Mouse (Mus musculus) midbrain, embryonic 14.5 days (tissue): ENCODE measurements around the gene Mboat2. TPM values are rescaled to one million over a fixed set of nuclear protein-coding genes. Genes with fewer than 3 reads are reported as not detected.

Source experiments
- ATAC-seq: fragments of 200-750 bp; cut with Nextera tagmentation; 2 replicates; pipeline ENCODE4 v1.8.0; 2017; ENCODE audit warnings: moderate number of reproducible peaks, moderate library complexity; ENCODE audit not compliant: low FRiP score, low TSS enrichment
- DNase-seq: peaks from one replicate; pipeline ENCODE4 v3.0.0-alpha.2; 2015
- H3K27ac ChIP-seq: fragments of 300-500 bp; sonication (generic); replicated peaks from 2 replicates; pipeline ENCODE4 v1.5.1; 2014; ENCODE audit warnings: mild to moderate bottlenecking, low read depth, low read length, moderate library complexity
- H3K27me3 ChIP-seq: fragments of 300-500 bp; sonication (generic); 2 replicates; pipeline ENCODE4 v1.6.1; 2014; ENCODE audit warnings: low read length, control low read depth, mixed read lengths; ENCODE audit not compliant: control insufficient read depth, insufficient read depth
- H3K36me3 ChIP-seq: fragments of 300-500 bp; sonication (generic); 2 replicates; pipeline ENCODE4 v1.6.1; 2014; ENCODE audit warnings: low read length, control low read depth; ENCODE audit not compliant: control insufficient read depth, insufficient read depth
- H3K4me1 ChIP-seq: fragments of 300-500 bp; sonication (generic); 2 replicates; pipeline ENCODE4 v1.6.1; 2014; ENCODE audit warnings: mild to moderate bottlenecking, antibody characterized with exemption, low read length, control low read depth; ENCODE audit not compliant: control insufficient read depth, insufficient read depth
- H3K4me2 ChIP-seq: fragments of 300-500 bp; sonication (generic); 2 replicates; pipeline ENCODE4 v1.6.1; 2014; ENCODE audit warnings: mild to moderate bottlenecking, low read length, moderate library complexity
- H3K4me3 ChIP-seq: fragments of 300-500 bp; sonication (generic); replicated peaks from 2 replicates; pipeline ENCODE4 v1.5.1; 2014; ENCODE audit warnings: low read depth, low read length
- H3K9ac ChIP-seq: fragments of 300-500 bp; sonication (generic); replicated peaks from 2 replicates; pipeline ENCODE4 v1.6.1; 2014; ENCODE audit warnings: mild to moderate bottlenecking, low read length, moderate library complexity
- H3K9me3 ChIP-seq: fragments of 300-500 bp; sonication (generic); 2 replicates; pipeline ENCODE4 v1.6.1; 2016; ENCODE audit warnings: low read length, control low read depth, mixed read lengths; ENCODE audit not compliant: control insufficient read depth
- WGBS: fragments of 180-500 bp; shearing (Covaris S2); extraction: QIAGEN DNeasy Blood & Tissue Kit; methylation state at CpG from one replicate; pipeline ENCODE4 v1.1.7; 2014; 5-methylcytosine and 5-hydroxymethylcytosine counted together
- polyA plus RNA-seq: library from polyadenylated mRNA; unstranded; fragments of >200 nt; fragmentation: Nextera tagmentation; extraction: Ambion mirVana; gene quantifications from 2 replicates; pipeline ENCODE4 v1.2.1, GENCODE M21; 2014

Gene Mboat2
- polyA plus RNA-seq, 1 experiment from 2014 or later = 91.0 TPM

GRCm38 (mm10) chr12:25009957-25010356, 179.3 kb downstream of the Mboat2 start:
- no peaks in the 10 kb centered on the region for H3K9me3 ChIP-seq
- peaks cover 94% of the 10 kb centered on the region for H3K36me3 ChIP-seq
- H3K27ac ChIP-seq = no peak overlapping the region
- WGBS = 91% methylated on average over 9 of the region's 9 CpGs
- H3K4me1 ChIP-seq = no peaks in the 10 kb centered on the region
- H3K4me2 ChIP-seq = no peak overlapping the region
- no peak overlapping the region for H3K9ac ChIP-seq
- DNase-seq = no peak
- H3K4me3 ChIP-seq = no peak overlapping the region
- no peaks in the 10 kb centered on the region for H3K27me3 ChIP-seq
- no peak for ATAC-seq

DNA sequence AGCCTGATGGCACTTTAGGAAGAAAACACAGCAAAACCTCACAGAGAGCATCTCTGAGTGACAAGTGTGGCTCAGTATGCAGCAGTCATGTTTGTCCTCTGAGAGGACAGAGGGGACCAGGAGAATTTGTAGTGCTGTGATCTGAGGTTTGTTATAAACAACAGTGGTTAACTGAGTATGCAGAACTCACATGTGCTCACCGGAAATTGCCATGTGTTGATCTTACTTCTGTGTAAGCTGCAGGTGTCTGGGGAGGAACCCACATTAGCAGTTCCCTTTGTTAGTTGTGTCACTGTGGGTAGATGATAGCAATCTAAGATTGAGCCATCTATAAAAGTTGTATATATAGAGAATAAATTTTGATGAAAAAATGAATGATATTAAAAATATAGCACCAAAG, 179.7 kb downstream of the Mboat2 start:
- ATAC-seq (no peak), DNase-seq (no peak)
- Histone ChIP-seq H3K27me3 (no peaks in the 10 kb centered on the region), H3K9me3 (no peaks in the 10 kb centered on the region), H3K4me1 (no peaks in the 10 kb centered on the region), H3K4me2 (no peak overlapping the region), H3K9ac (no peak overlapping the region), H3K36me3 (peaks cover 94% of the 10 kb centered on the region), H3K4me3 (no peak overlapping the region), H3K27ac (no peak overlapping the region)
- WGBS = 88% methylated on average over 1 of the region's 1 CpGs

GRCm38 (mm10) chr12:25011733-25012367, 181.2 kb downstream of the Mboat2 start:
- no peak overlapping the region for H3K27ac ChIP-seq
- no peaks in the 10 kb centered on the region for H3K9me3 ChIP-seq
- no peak overlapping the region for H3K9ac ChIP-seq
- WGBS = 78% methylated on average over 15 of the region's 15 CpGs
- H3K4me2 ChIP-seq = no peak overlapping the region
- H3K36me3 ChIP-seq = peaks cover 96% of the 10 kb centered on the region
- no peak overlapping the region for H3K4me3 ChIP-seq
- DNase-seq = no peak
- H3K27me3 ChIP-seq = no peaks in the 10 kb centered on the region
- no peaks in the 10 kb centered on the region for H3K4me1 ChIP-seq
- ATAC-seq = no peak

DNA sequence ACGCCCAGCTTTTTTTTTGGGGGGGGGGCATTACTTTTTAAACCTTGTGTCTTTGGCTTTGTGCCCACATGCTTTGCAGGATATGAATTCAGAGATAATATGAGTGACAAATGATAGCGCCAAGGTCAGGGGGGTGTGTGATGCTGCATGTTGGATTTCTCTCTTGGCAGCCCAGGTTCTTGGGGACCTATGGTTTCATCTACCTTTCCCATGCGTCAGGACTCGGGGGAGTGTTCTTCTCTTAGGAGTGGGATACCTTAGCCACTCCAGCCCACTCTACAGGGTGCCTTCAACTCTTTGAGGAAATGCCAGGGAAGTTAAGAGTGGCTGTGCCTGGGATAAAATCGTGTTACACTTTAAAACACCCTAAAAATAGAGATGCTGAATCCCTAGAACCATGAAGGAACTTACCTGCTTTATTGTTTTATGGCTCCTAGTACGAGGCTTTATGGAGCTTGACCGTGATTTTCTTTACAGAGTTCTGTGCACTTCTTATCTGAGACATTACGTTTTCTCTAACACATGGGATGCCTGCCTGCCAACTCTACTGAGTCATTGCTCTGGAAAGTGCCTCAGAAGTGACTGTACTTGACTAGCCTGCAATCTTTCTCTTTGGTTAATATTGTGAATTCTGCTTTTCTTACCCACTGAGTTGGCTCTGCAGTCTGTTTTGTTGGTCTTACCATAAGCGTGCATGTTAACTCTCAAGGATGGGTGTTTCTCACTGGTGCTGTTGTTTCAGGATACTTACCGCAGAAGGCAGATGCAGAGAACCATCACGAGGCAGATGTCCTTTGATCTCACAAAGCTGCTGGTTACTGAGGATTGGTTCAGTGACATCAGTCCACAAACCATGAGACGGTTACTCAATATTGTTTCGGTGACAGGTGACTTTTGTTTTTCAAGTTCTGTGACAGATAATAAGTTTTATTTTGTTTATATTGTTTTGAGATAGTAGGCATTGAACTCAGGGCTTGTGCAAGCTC, 182.2 kb downstream of the Mboat2 start:
- ATAC-seq (no peak), DNase-seq (no peak)
- Histone ChIP-seq H3K36me3 (peaks cover 96% of the 10 kb centered on the region), H3K4me1 (no peaks in the 10 kb centered on the region), H3K27me3 (no peaks in the 10 kb centered on the region), H3K27ac (no peak overlapping the region), H3K4me2 (no peak overlapping the region), H3K9ac (no peak overlapping the region), H3K9me3 (no peaks in the 10 kb centered on the region), H3K4me3 (no peak overlapping the region)
- WGBS = 92% methylated on average over 13 of the region's 13 CpGs

Other genes starting within 250 kb of the Mboat2 start
- gene Klf11, start 179.6 kb upstream of the Mboat2 start, polyA plus RNA-seq = 15.9 and 21.9 TPM in 2 replicates
- gene Cys1, start 149.1 kb upstream of the Mboat2 start, polyA plus RNA-seq = 1.4 and 1.8 TPM in 2 replicates
- gene Rrm2, start 122.6 kb upstream of the Mboat2 start, polyA plus RNA-seq = 38.8 and 62.6 TPM in 2 replicates
- gene Kidins220, start 144.0 kb downstream of the Mboat2 start, polyA plus RNA-seq = 188 and 219 TPM in 2 replicates